Mouse (Mus musculus): ENCODE results near the gene Hpse2. TPM values are rescaled to one million over a fixed set of nuclear protein-coding genes. Genes with fewer than 3 reads are reported as not detected.
A peak's percentile ranks its signal among the peaks of the same experiment; 100 is the strongest.
"Not testable (repeated sequence)": the region's sequence is repeated elsewhere in the genome, so short reads cannot be mapped to it uniquely, and the experiment has no call there.

Gene Hpse2
- polyA plus RNA-seq, 1 experiment from 2014 or later = 0.96 TPM

DNA sequence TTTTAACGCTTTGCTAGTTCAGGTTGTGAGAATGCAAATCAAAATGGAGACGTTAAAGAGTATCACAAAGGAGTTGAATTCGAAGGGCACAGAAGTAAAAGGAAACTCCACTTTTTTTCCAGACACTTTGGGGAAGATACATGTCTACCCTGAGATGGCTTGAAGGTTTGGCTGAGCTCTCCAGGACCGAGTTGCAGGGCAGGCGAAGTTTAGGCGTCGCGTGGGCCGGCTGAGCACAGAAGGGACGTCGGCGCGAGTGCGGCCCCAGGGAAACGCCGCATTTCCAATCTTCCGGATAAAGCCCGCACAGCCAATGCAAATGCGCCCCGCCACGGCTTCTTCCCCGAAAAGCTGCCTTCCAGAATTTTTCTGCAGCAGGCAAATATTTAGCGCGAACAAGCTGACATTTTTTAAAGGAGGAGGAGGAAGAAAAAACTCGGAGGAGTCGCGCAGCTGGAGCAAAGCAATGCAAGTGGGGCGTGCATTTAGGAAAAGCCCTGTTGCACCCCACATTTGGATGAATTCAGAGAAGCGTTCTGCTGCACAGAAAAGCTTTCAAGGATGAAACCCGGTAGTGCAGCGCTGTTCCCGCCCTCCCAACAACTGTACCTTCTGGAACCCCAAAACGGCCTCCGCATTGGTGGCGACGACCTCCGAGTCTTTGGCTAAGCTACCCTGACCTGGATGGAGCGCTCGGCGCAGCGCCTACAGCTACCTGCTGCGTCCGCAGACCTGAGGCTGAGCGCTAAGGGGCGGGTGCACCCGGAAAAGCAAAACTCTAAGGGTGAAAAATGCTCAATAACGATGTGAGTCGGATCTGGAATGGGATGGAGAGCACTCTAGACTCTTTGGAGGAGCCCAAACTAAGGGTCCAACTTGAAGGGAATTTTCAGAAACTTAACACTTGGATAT lies 1.9 kb downstream of the Hpse2 start:
- Histone ChIP-seq H3K27ac (ENCODE audit: low read length) (no peak overlapping the region), H3K9me3 (replicated peaks; ENCODE audit: control insufficient read depth, low read length) (no peaks in the 10 kb centered on the region), H3K9ac (ENCODE audit: low read length) (no peak overlapping the region), H3K4me3 (ENCODE audit: low read length) (peak overlapping the region; percentile 52), H3K4me1 (ENCODE audit: control insufficient read depth, insufficient read depth, low read length) (peaks cover 22% of the 10 kb centered on the region), H3K4me2 (ENCODE audit: low read depth, low read length) (peak overlapping the region; percentile 72), H3K27me3 (ENCODE audit: control insufficient read depth, insufficient read depth, low read length) (peaks cover 58% of the 10 kb centered on the region), H3K36me3 (ENCODE audit: control insufficient read depth, insufficient read depth) (no peaks in the 10 kb centered on the region)
- 1% methylated on average over 48 of the region's 48 CpGs for WGBS
- ATAC-seq (replicated peaks; ENCODE audit: extremely low read depth, insufficient read depth, low FRiP score) = no peak

- 6% methylated on average over 13 of the region's 13 CpGs for WGBS
- ATAC-seq (replicated peaks; ENCODE audit: extremely low read depth, insufficient read depth, low FRiP score) = no peak
- peak overlapping the region; percentile 52 for H3K4me3 ChIP-seq (ENCODE audit: low read length)
- no peak overlapping the region for H3K27ac ChIP-seq (ENCODE audit: low read length)
- H3K9ac ChIP-seq (ENCODE audit: low read length) = no peak overlapping the region
- H3K36me3 ChIP-seq (ENCODE audit: control insufficient read depth, insufficient read depth) = no peaks in the 10 kb centered on the region
- H3K9me3 ChIP-seq (replicated peaks; ENCODE audit: control insufficient read depth, low read length) = no peaks in the 10 kb centered on the region
- H3K4me2 ChIP-seq (ENCODE audit: low read depth, low read length) = peak overlapping the region; percentile 72
- peaks cover 58% of the 10 kb centered on the region for H3K27me3 ChIP-seq (ENCODE audit: control insufficient read depth, insufficient read depth, low read length)
- peaks cover 22% of the 10 kb centered on the region for H3K4me1 ChIP-seq (ENCODE audit: control insufficient read depth, insufficient read depth, low read length)
These were observed 2.7 kb downstream of the Hpse2 start for GRCm38 (mm10) chr19:43385451-43385850.

DNA sequence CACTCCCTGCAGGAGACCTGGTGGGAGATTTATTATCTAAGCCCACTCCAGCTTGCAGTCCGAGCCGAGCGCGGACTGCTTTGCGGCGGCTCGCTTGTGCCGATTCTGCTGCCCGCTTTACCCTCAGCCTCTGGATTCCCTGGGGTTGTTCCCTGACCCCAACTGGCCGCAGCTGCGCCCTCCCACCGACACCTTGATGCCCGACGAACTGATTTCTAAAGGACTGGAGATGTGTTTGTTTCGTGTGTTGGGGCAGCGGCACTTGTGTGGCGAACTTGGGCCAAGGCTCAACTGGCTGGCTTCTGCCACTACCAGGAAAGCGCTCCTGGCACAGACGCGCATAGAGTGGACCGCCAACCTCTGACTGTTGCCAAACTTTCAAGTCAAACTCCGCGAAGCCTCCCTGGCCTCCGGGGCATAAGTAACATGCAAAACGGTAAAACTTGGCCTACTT lies 3.1 kb downstream of the Hpse2 start:
- Histone ChIP-seq H3K9ac (ENCODE audit: low read length) (no peak overlapping the region), H3K4me2 (ENCODE audit: low read depth, low read length) (peak overlapping the region; percentile 72), H3K4me3 (ENCODE audit: low read length) (peak overlapping the region; percentile 52), H3K4me1 (ENCODE audit: control insufficient read depth, insufficient read depth, low read length) (peaks cover 22% of the 10 kb centered on the region), H3K9me3 (replicated peaks; ENCODE audit: control insufficient read depth, low read length) (no peaks in the 10 kb centered on the region), H3K27ac (ENCODE audit: low read length) (no peak overlapping the region), H3K36me3 (ENCODE audit: control insufficient read depth, insufficient read depth) (no peaks in the 10 kb centered on the region), H3K27me3 (ENCODE audit: control insufficient read depth, insufficient read depth, low read length) (peaks cover 58% of the 10 kb centered on the region)
- no peak for ATAC-seq (replicated peaks; ENCODE audit: extremely low read depth, insufficient read depth, low FRiP score)
- WGBS = 1% methylated on average over 25 of the region's 25 CpGs

- no peak overlapping the region for H3K9ac ChIP-seq (ENCODE audit: low read length)
- H3K36me3 ChIP-seq (ENCODE audit: control insufficient read depth, insufficient read depth) = no peaks in the 10 kb centered on the region
- peak overlapping the region; percentile 72 for H3K4me2 ChIP-seq (ENCODE audit: low read depth, low read length)
- H3K4me1 ChIP-seq (ENCODE audit: control insufficient read depth, insufficient read depth, low read length) = peaks cover 22% of the 10 kb centered on the region
- no peak for ATAC-seq (replicated peaks; ENCODE audit: extremely low read depth, insufficient read depth, low FRiP score)
- H3K27ac ChIP-seq (ENCODE audit: low read length) = no peak overlapping the region
- WGBS = 9% methylated on average over 19 of the region's 19 CpGs
- H3K27me3 ChIP-seq (ENCODE audit: control insufficient read depth, insufficient read depth, low read length) = peaks cover 56% of the 10 kb centered on the region
- no peaks in the 10 kb centered on the region for H3K9me3 ChIP-seq (replicated peaks; ENCODE audit: control insufficient read depth, low read length)
- H3K4me3 ChIP-seq (ENCODE audit: low read length) = peak overlapping the region; percentile 52
These were observed 3.7 kb downstream of the Hpse2 start for GRCm38 (mm10) chr19:43384346-43384977.

DNA sequence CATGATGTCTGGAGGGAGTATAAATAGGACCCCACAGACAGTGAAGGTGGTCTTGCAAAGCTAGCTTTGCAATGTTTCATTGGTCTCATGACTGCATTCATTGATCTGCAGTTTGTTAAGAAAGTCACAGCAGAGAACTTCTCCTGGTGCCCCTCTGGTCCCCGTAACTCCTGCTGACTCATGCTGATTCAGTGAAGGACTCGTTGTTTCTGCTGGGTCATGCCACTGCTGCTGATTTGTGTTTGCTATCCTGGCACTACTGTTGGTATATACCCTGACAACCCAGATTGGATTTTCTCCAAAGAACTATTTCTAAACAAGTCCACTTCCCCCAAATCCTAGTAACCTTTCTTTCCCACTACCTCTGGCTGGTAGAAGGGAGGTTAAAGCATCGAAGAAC lies 29.3 kb downstream of the Hpse2 start:
- Histone ChIP-seq H3K4me2 (ENCODE audit: low read depth, low read length) (no peak overlapping the region), H3K4me3 (ENCODE audit: low read length) (no peak overlapping the region)
- ATAC-seq (replicated peaks; ENCODE audit: extremely low read depth, insufficient read depth, low FRiP score) = no peak

DNA sequence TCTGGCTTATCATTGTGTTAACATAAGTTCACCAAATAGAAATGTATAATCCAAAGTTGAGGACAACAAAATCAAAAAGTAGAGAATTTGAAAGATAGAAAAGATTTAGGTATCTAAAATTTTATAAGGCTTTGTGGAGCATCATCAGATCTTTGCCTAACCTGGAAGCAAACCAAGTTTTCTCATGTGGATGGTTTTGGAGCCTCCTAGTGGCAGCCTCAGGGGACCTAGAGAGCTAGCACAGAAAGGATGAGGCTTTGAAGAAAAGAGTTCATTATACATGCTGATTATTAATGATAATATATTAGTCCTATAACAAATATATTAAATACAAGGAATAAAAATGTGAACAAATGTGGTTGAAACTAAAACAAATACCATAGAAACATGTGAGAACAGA lies 77.0 kb downstream of the Hpse2 start:
- no peak overlapping the region for H3K9ac ChIP-seq (ENCODE audit: low read length)
- H3K4me2 ChIP-seq (ENCODE audit: low read depth, low read length) = no peak overlapping the region
- H3K4me1 ChIP-seq (ENCODE audit: control insufficient read depth, insufficient read depth, low read length) = no peaks in the 10 kb centered on the region
- H3K27ac ChIP-seq (ENCODE audit: low read length) = no peak overlapping the region
- no peak overlapping the region for H3K4me3 ChIP-seq (ENCODE audit: low read length)
- H3K9me3 ChIP-seq (replicated peaks; ENCODE audit: control insufficient read depth, low read length) = peaks cover 5% of the 10 kb centered on the region
- no peak for ATAC-seq (replicated peaks; ENCODE audit: extremely low read depth, insufficient read depth, low FRiP score)
- no peaks in the 10 kb centered on the region for H3K27me3 ChIP-seq (ENCODE audit: control insufficient read depth, insufficient read depth, low read length)
- no peaks in the 10 kb centered on the region for H3K36me3 ChIP-seq (ENCODE audit: control insufficient read depth, insufficient read depth)

More for the DNA sequence above, 29.3 kb downstream of the Hpse2 start:
- Histone ChIP-seq H3K27me3 (ENCODE audit: control insufficient read depth, insufficient read depth, low read length) (no peaks in the 10 kb centered on the region), H3K27ac (ENCODE audit: low read length) (no peak overlapping the region), H3K9me3 (replicated peaks; ENCODE audit: control insufficient read depth, low read length) (0 out of 2 replicates have a peak, but pooled peaks cover 2% of the 10 kb centered on the region), H3K36me3 (ENCODE audit: control insufficient read depth, insufficient read depth) (no peaks in the 10 kb centered on the region), H3K4me1 (ENCODE audit: control insufficient read depth, insufficient read depth, low read length) (no peaks in the 10 kb centered on the region), H3K9ac (ENCODE audit: low read length) (no peak overlapping the region)
- WGBS = 85% methylated on average over 3 of the region's 3 CpGs

DNA sequence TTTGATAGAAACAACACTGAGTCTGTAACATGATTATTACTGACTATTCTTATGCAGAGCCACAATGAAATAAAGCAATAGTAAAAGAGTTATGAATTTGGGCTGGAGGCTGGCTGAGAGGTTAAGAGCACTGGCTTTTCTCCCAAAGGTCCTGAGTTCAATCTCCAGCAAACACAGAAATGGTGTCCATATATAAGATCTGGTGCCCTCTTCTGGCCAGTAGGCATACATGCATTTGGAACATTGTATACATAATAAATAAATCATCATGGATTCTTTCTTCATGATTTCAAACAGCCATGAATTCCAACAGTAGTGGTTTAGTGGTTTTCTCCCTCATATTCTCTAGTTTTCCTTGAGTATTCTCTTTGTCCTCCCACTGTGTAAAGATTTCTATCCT lies 81.4 kb downstream of the Hpse2 start:
- H3K27ac ChIP-seq (ENCODE audit: low read length) = no peak overlapping the region
- ATAC-seq (replicated peaks; ENCODE audit: extremely low read depth, insufficient read depth, low FRiP score) = no peak
- H3K27me3 ChIP-seq (ENCODE audit: control insufficient read depth, insufficient read depth, low read length) = no peaks in the 10 kb centered on the region
- H3K9me3 ChIP-seq (replicated peaks; ENCODE audit: control insufficient read depth, low read length) = peaks cover 5% of the 10 kb centered on the region
- no peak overlapping the region for H3K4me3 ChIP-seq (ENCODE audit: low read length)
- no peak overlapping the region for H3K9ac ChIP-seq (ENCODE audit: low read length)
- H3K4me1 ChIP-seq (ENCODE audit: control insufficient read depth, insufficient read depth, low read length) = no peaks in the 10 kb centered on the region
- H3K4me2 ChIP-seq (ENCODE audit: low read depth, low read length) = no peak overlapping the region
- no peaks in the 10 kb centered on the region for H3K36me3 ChIP-seq (ENCODE audit: control insufficient read depth, insufficient read depth)

GRCm38 (mm10) chr19:43281336-43281735 lies 106.8 kb downstream of the Hpse2 start:
- WGBS = 86% methylated on average over 1 of the region's 1 CpGs
- not testable (repeated sequence) for H3K4me2 ChIP-seq (ENCODE audit: low read depth, low read length)

GRCm38 (mm10) chr19:43243993-43244392 lies 144.2 kb downstream of the Hpse2 start:
- Histone ChIP-seq H3K4me3 (ENCODE audit: low read length) (no peak overlapping the region), H3K36me3 (ENCODE audit: control insufficient read depth, insufficient read depth) (no peaks in the 10 kb centered on the region), H3K4me1 (ENCODE audit: control insufficient read depth, insufficient read depth, low read length) (no peaks in the 10 kb centered on the region), H3K27me3 (ENCODE audit: control insufficient read depth, insufficient read depth, low read length) (no peaks in the 10 kb centered on the region), H3K27ac (ENCODE audit: low read length) (no peak overlapping the region), H3K4me2 (ENCODE audit: low read depth, low read length) (no peak overlapping the region), H3K9me3 (replicated peaks; ENCODE audit: control insufficient read depth, low read length) (no peaks in the 10 kb centered on the region), H3K9ac (ENCODE audit: low read length) (no peak overlapping the region)
- WGBS = 66% methylated on average over 4 of the region's 4 CpGs
- no peak for ATAC-seq (replicated peaks; ENCODE audit: extremely low read depth, insufficient read depth, low FRiP score)

More at GRCm38 (mm10) chr19:43281336-43281735, 106.8 kb downstream of the Hpse2 start:
- not testable (repeated sequence) for H3K36me3 ChIP-seq (ENCODE audit: control insufficient read depth, insufficient read depth); H3K27me3 ChIP-seq (ENCODE audit: control insufficient read depth, insufficient read depth, low read length); H3K27ac ChIP-seq (ENCODE audit: low read length); H3K4me1 ChIP-seq (ENCODE audit: control insufficient read depth, insufficient read depth, low read length); H3K9me3 ChIP-seq (replicated peaks; ENCODE audit: control insufficient read depth, low read length); ATAC-seq (replicated peaks; ENCODE audit: extremely low read depth, insufficient read depth, low FRiP score); H3K9ac ChIP-seq (ENCODE audit: low read length); H3K4me3 ChIP-seq (ENCODE audit: low read length)
